Mouse (Mus musculus) CH12.LX (cell line): ENCODE measurements at regions not wholly inside any gene's neighbourhood (a gene's known extent, or its start where the extent isn't known, plus 50 kb on each side); places are given as distances from the start of the nearest gene placed in this dataset.

Source experiments
- CTCF ChIP-seq, 2 experiments: IDR thresholded peaks in 1 of 2; conservative IDR thresholded peaks in 1 of 2; 2 replicates each; pipeline ENCODE4 v1.5.1; 2011 to 2012; ENCODE audit warnings: low read depth in 2 of 2, low read length in 2 of 2, improper control_type of control experiment in 1 of 2, inconsistent platforms in 1 of 2, mild to moderate bottlenecking in 1 of 2, moderate library complexity in 1 of 2
- MEF2A ChIP-seq: IDR thresholded peaks from 2 replicates; pipeline ENCODE4 v1.6.1; 2014; ENCODE audit warnings: low read depth, mild to moderate bottlenecking, inconsistent platforms, low read length, improper control_type of control experiment, borderline replicate concordance

DNA sequence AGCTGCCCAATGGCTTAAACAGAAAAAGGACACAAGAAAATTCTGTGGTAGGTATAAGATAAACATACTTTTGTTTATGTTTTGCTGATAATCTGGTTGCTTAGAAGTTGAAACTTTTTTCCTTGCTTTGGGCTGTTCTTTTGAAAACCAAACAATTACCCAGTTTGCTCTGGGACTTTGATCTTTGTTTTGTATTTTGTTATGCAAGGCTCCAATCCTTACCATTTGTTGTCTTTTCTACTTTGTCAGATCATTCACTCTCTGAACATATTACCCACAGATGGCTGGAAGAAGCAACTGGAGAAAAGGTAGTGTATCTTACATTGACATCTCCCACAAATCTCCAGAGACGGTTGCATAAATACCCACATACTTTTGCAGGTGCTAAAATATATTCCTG is 203.1 kb upstream of the Zfp960 start:
- TF ChIP-seq MEF2A (no peak), CTCF (conservative IDR thresholded peaks at IDR 0.05 in 1 of 2, IDR thresholded peaks at IDR 0.05 in 1 of 2; ENCODE audit: low read depth in 2 of 2, low read length in 2 of 2) (no peak)
